Mouse (Mus musculus) hindbrain, embryonic 14.5 days (tissue): ENCODE data around the gene Junb. TPM values are rescaled to one million over a fixed set of nuclear protein-coding genes. Genes with fewer than 3 reads are reported as not detected.
A peak's percentile ranks its signal among the peaks of the same experiment; 100 is the strongest.

Experiments
- ATAC-seq: fragments of 200-750 bp; cut with Nextera tagmentation; 2 replicates; pipeline ENCODE4 v1.8.0; 2017; ENCODE audit warnings: moderate number of reproducible peaks, mild to moderate bottlenecking, moderate TSS enrichment, moderate library complexity; ENCODE audit not compliant: low FRiP score
- DNase-seq: peaks from one replicate; pipeline ENCODE4 v3.0.0-alpha.2; 2015; ENCODE audit warnings: low spot score
- H3K27ac ChIP-seq: fragments of 300-500 bp; sonication (generic); 2 replicates; pipeline ENCODE4 v1.5.1; 2014; ENCODE audit warnings: mild to moderate bottlenecking, moderate library complexity
- H3K27me3 ChIP-seq: fragments of 300-500 bp; sonication (generic); 2 replicates; pipeline ENCODE4 v1.6.1; 2014; ENCODE audit warnings: mild to moderate bottlenecking, low read length, mixed read lengths; ENCODE audit not compliant: control insufficient read depth, insufficient read depth
- H3K36me3 ChIP-seq: fragments of 300-500 bp; sonication (generic); replicated peaks from 2 replicates; pipeline ENCODE4 v1.6.1; 2014; ENCODE audit not compliant: control insufficient read depth, insufficient read depth
- H3K4me1 ChIP-seq: fragments of 300-500 bp; sonication (generic); replicated peaks from 2 replicates; pipeline ENCODE4 v1.6.1; 2014; ENCODE audit warnings: antibody characterized with exemption, low read length, mixed read lengths; ENCODE audit not compliant: control insufficient read depth, insufficient read depth
- H3K4me2 ChIP-seq: fragments of 300-500 bp; sonication (generic); replicated peaks from 2 replicates; pipeline ENCODE4 v1.6.1; 2014; ENCODE audit warnings: mild to moderate bottlenecking, moderate library complexity
- H3K4me3 ChIP-seq: fragments of 300-500 bp; sonication (generic); replicated peaks from 2 replicates; pipeline ENCODE4 v1.5.1; 2014; ENCODE audit warnings: mild to moderate bottlenecking, low read length
- H3K9ac ChIP-seq: fragments of 300-500 bp; sonication (generic); 2 replicates; pipeline ENCODE4 v1.6.1; 2014
- H3K9me3 ChIP-seq: fragments of 300-500 bp; sonication (generic); 2 replicates; pipeline ENCODE4 v1.6.1; 2016; ENCODE audit warnings: low read length; ENCODE audit not compliant: control insufficient read depth
- whole genome bisulfite sequencing: fragments of 180-500 bp; shearing (Covaris S2); extraction: QIAGEN DNeasy Blood & Tissue Kit; methylation state at CpG from one replicate; pipeline ENCODE4 v1.1.7; 2014; 5-methylcytosine and 5-hydroxymethylcytosine counted together
- polyA plus RNA-seq: library from polyadenylated mRNA; unstranded; fragments of >200 nt; fragmentation: Nextera tagmentation; extraction: Ambion mirVana; gene quantifications from 2 replicates; pipeline ENCODE4 v1.2.1, GENCODE M21; 2014

The Junb gene
- polyA plus RNA-seq, 1 experiment from 2014 or later: 6.2 TPM

GRCm38 (mm10) chr8:85016724-85017123 is 38.2 kb upstream of the Junb start:
- Histone ChIP-seq H3K4me1 (no peaks in the 10 kb centered on the region), H3K4me2 (no peak overlapping the region), H3K27ac (no peak overlapping the region), H3K36me3 (peaks cover 43% of the 10 kb centered on the region), H3K4me3 (no peak overlapping the region), H3K9me3 (no peaks in the 10 kb centered on the region), H3K27me3 (peaks cover 10% of the 10 kb centered on the region), H3K9ac (no peak overlapping the region)
- WGBS: 68% methylated on average over 10 of the region's 10 CpGs
- DNase-seq: no peak
- ATAC-seq: no peak

DNA sequence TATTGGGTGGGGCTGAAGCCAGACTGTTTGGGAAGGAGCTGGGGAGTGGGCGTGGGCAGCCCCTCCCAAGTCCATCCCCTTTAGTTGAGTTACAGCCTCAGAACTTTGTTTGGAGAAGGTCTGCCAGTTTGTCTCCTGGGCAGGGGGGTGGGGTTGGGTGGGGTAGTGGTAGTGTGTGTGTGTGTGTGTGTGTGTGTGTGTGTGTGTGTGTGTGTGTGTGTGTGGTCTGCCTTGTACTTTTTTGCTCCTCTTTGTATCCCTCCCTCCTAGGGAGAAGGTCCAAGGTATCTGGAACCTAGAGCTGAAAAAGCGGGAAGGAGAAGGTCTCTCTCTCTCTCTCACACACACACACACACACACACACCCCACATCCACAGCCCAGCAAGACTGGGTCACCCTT is 35.9 kb upstream of the Junb start, which contains the start of gene Best2:
Best2 (minus strand) TSS at position 101 of the 400 bp plus-strand sequence.
- no peak for ATAC-seq
- H3K4me3 ChIP-seq: peak within 1 kb of the TSS; percentile 28
- H3K36me3 ChIP-seq: peaks cover 20% of the 10 kb centered on the region
- no peak for DNase-seq
- no peak within 1 kb of the TSS for H3K27ac ChIP-seq
- H3K9ac ChIP-seq: peak within 1 kb of the TSS; percentile 53; the same call in 1 of the 2 replicates
- H3K27me3 ChIP-seq: peaks cover 24% of the 10 kb centered on the region
- no peaks in the 10 kb centered on the region for H3K4me1 ChIP-seq
- 60% methylated on average over 2 of the region's 2 CpGs for WGBS
- H3K4me2 ChIP-seq: peak within 1 kb of the TSS; percentile 68
- no peaks in the 10 kb centered on the region for H3K9me3 ChIP-seq

DNA sequence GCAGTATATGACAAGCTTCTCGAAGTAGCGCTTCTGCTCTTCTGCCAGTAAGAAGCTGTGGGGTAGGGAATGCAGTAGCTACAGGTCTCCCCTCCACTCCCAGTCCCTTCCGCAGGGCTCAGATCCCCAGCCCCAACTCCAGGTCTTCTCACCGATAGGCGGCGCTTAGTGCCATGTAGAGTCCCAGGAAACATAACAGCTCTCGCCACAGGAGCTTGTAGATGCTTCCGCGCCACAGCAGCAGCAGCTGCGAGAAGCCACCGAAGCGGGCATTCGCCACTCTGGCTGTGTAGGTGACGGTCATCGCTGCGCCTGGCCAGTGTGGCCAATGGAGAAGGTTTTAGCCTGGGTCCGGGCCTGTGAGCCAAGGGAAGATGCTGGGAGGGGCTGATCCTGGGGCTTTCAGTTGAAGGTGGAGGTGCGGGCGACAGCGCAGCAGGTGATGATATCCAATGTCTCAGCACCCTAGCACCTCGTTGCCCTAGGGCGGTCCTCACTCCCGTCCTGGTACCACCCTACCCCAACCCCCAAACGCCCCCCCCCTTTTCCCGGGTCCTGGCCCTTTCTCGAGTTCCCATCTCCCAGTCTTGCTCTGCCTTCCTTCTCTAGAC is 34.8 kb upstream of the Junb start:
- 7% methylated on average over 25 of the region's 26 CpGs for WGBS
- Histone ChIP-seq H3K9ac (peak overlapping the region; percentile 53; the same call in 1 of the 2 replicates), H3K36me3 (peaks cover 9% of the 10 kb centered on the region), H3K9me3 (no peaks in the 10 kb centered on the region), H3K27me3 (peaks cover 31% of the 10 kb centered on the region), H3K4me2 (peak overlapping the region; percentile 68), H3K4me1 (no peaks in the 10 kb centered on the region), H3K27ac (no peak overlapping the region), H3K4me3 (peak overlapping the region; percentile 28)
- ATAC-seq (peak; percentile 65), DNase-seq (peak; percentile 81)

DNA sequence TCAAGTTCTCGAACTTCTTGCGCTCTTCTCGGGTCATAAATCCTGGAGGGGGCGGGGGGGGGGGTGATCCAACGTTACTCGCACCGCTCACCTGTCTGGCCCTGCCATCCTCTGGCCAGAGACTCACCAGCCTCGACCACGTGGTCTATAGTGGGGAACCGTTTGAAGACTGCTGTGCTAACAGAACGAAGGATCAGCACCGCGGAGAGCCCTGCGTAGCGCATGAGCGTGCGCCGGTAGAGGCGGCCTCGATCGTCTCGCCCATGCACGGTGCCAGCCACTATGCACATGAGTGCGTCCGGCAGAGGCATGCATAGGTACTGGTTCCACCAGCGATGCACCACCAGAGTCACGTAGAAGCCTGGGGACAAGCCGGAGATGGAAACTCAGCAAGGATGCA is 32.7 kb upstream of the Junb start:
- Histone ChIP-seq H3K4me3 (no peak overlapping the region), H3K27ac (no peak overlapping the region), H3K27me3 (peaks cover 40% of the 10 kb centered on the region), H3K36me3 (no peaks in the 10 kb centered on the region), H3K4me1 (no peaks in the 10 kb centered on the region), H3K4me2 (no peak overlapping the region), H3K9me3 (no peaks in the 10 kb centered on the region), H3K9ac (no peak overlapping the region)
- WGBS: 21% methylated on average over 27 of the region's 28 CpGs
- ATAC-seq (no peak), DNase-seq (no peak)

DNA sequence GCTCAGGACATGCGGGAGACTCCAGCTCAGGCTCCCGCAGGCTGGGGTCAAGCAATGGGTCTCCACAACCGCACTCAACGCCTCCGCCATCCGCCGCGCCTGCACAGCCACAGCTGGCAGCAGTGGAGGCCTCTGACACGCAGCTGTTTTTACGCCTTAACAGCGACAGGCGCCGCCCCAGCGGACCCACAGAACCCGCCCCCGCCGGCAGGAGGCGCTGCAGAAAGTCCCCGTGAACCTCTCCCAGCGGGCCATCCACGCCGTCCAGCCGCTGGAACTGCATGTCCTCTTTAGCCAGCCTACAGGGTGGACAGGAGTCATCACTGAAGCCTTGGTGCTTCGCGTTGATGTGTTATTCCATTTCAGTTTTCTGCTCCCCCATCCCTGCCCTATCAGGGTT is 29.2 kb upstream of the Junb start:
- no peak overlapping the region for H3K9ac ChIP-seq
- peaks cover 32% of the 10 kb centered on the region for H3K27me3 ChIP-seq
- no peak overlapping the region for H3K27ac ChIP-seq
- no peaks in the 10 kb centered on the region for H3K9me3 ChIP-seq
- peaks cover 6% of the 10 kb centered on the region for H3K36me3 ChIP-seq
- H3K4me3 ChIP-seq: no peak overlapping the region
- no peak for DNase-seq
- no peak overlapping the region for H3K4me2 ChIP-seq
- no peak for ATAC-seq
- H3K4me1 ChIP-seq: no peaks in the 10 kb centered on the region
- 19% methylated on average over 25 of the region's 25 CpGs for WGBS

GRCm38 (mm10) chr8:84997649-84998295 is 19.3 kb upstream of the Junb start:
- no peak overlapping the region for H3K4me3 ChIP-seq
- no peaks in the 10 kb centered on the region; the same call in 1 of the 2 replicates for H3K4me1 ChIP-seq
- peak overlapping the region; percentile 1; the same call in 1 of the 2 replicates for H3K4me2 ChIP-seq
- DNase-seq (peak; percentile 85), ATAC-seq (peak; percentile 61)
- no peak overlapping the region for H3K27ac ChIP-seq
- WGBS: 3% methylated on average over 19 of the region's 19 CpGs
- peaks cover 15% of the 10 kb centered on the region for H3K36me3 ChIP-seq
- no peaks in the 10 kb centered on the region; the same call in 1 of the 2 replicates for H3K27me3 ChIP-seq
- peak overlapping the region; percentile 28; the same call in 1 of the 2 replicates for H3K9ac ChIP-seq
- no peaks in the 10 kb centered on the region for H3K9me3 ChIP-seq

GRCm38 (mm10) chr8:84996978-84997377 is 18.5 kb upstream of the Junb start:
- Histone ChIP-seq H3K9ac (no peak overlapping the region), H3K9me3 (no peaks in the 10 kb centered on the region), H3K4me3 (no peak overlapping the region), H3K4me1 (no peaks in the 10 kb centered on the region; the same call in 1 of the 2 replicates), H3K27me3 (no peaks in the 10 kb centered on the region; the same call in 1 of the 2 replicates), H3K36me3 (peaks cover 11% of the 10 kb centered on the region; the same call in 1 of the 2 replicates), H3K4me2 (no peak overlapping the region), H3K27ac (no peak overlapping the region)
- no peak for ATAC-seq
- 77% methylated on average over 5 of the region's 5 CpGs for WGBS
- DNase-seq: no peak

DNA sequence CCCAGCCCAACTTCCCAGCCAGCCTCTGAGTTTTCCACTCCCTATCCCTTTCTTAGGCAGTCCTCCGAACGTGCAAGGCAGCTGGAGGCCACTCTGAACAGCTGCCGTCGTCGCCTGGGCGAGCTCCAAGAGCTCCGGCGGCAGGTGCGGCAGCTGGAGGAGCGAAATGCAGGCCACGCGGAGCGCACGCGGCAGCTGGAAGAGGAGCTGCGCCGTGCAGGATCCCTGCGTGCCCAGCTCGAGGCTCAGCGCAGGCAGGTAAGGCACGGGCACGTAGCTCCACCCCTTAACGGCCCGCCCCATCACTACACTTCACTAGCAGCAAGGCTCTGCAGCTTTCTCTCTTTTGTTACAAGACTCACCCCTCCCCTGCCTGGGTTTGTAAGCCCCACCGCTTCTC is 17.2 kb upstream of the Junb start:
- Histone ChIP-seq H3K9me3 (no peaks in the 10 kb centered on the region), H3K27me3 (no peaks in the 10 kb centered on the region; the same call in 1 of the 2 replicates), H3K4me3 (no peak overlapping the region), H3K27ac (no peak overlapping the region), H3K4me2 (no peak overlapping the region), H3K36me3 (peaks cover 11% of the 10 kb centered on the region; the same call in 1 of the 2 replicates), H3K9ac (no peak overlapping the region), H3K4me1 (peaks cover 6% of the 10 kb centered on the region; the same call in 1 of the 2 replicates)
- WGBS: 20% methylated on average over 25 of the region's 25 CpGs
- ATAC-seq: no peak
- no peak for DNase-seq

DNA sequence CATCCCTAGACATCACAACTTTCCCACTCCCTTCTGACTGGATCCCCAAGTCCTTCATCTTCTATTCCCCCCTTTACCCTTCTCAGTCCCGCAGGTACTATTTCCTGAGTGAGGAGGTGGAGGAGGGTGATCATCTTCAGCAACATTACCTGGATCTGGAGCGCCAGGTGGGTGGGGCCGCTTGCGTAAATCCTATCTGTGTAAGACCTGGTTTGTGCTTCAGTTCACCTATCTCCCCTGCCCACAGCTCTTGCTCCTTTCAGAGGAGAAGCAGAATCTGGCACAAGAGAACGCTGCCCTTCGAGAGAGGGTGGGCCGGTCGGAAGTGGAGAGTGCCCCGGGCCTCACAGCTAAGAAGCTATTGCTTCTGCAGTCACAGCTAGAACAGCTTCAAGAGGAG is 15.9 kb upstream of the Junb start:
- no peak overlapping the region for H3K9ac ChIP-seq
- H3K4me2 ChIP-seq: no peak overlapping the region
- WGBS: 97% methylated on average over 9 of the region's 9 CpGs
- DNase-seq: no peak
- peaks cover 11% of the 10 kb centered on the region for H3K4me1 ChIP-seq
- H3K36me3 ChIP-seq: peaks cover 11% of the 10 kb centered on the region; the same call in 1 of the 2 replicates
- H3K27ac ChIP-seq: no peak overlapping the region
- H3K9me3 ChIP-seq: no peaks in the 10 kb centered on the region
- no peak for ATAC-seq
- no peaks in the 10 kb centered on the region; the same call in 1 of the 2 replicates for H3K27me3 ChIP-seq
- H3K4me3 ChIP-seq: no peak overlapping the region
